Mouse (Mus musculus): Measurements from ENCODE around the gene Vangl2. TPM values are rescaled to one million over a fixed set of nuclear protein-coding genes. Genes with fewer than 3 reads are reported as not detected.

Vangl2 gene
- 12.8 and 16.0 TPM in 2 replicates for polyA plus RNA-seq (2016; fragmentation: Nextera tagmentation; extraction: Ambion mirVana)

DNA sequence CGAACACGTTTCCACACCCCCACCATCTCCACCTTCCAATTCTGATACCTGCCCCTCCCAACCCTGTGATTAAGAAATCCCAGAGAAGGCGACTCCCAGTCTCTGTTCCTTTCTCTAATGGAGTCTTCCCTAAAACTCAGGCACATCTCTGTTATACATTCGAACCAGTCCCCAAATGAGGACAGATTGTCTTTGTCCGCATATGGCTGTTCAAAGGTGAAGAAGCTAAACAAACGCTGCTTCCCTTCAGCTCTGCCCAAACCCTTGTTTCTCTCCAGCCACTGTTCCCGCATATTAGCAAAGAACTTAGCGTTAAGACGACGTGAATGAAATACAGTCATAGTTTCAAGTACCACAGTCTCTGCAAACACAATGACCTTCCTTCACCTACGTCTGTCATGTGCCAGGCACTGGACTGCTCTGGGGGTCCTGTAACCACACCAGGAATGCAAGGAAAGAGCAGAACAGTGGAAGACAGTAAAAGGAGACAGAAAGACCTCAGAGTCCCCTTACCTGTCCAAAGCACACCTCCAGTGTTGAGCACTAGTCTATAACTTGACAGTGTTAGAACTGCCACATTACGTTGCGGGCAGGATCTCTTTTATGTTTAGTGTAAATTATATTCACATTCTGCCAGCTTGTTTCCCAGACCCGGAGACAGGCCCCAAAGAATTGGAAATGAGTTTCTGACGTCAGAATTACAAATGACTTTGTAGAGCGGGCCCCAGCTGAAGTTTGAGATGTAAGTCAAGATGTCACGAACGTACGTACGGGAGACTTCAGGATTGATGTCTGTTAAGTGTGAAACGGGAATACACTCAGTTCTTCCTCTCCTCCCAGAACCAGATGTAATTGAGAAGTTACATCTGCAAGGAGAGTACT, at the start of gene Vangl2:
Vangl2 (minus strand) TSS at position 51 of the 882 bp plus-strand sequence.
- WGBS: 63% methylated on average over 21 of the region's 21 CpGs
- H3K27me3 ChIP-seq (ENCODE audit: insufficient read depth, poor library complexity, severe bottlenecking): no peaks in the 10 kb centered on the region
- H3K27ac ChIP-seq: peak within 1 kb of the TSS; percentile 97
- no peak for DNase-seq (ENCODE audit: low spot score)
- H3K4me3 ChIP-seq: peak within 1 kb of the TSS; percentile 92
- H3K36me3 ChIP-seq: 0 out of 2 replicates have a peak, but pooled peaks cover 3% of the 10 kb centered on the region
- H3K4me1 ChIP-seq: peaks cover 44% of the 10 kb centered on the region
- H3K9me3 ChIP-seq: no peaks in the 10 kb centered on the region

DNA sequence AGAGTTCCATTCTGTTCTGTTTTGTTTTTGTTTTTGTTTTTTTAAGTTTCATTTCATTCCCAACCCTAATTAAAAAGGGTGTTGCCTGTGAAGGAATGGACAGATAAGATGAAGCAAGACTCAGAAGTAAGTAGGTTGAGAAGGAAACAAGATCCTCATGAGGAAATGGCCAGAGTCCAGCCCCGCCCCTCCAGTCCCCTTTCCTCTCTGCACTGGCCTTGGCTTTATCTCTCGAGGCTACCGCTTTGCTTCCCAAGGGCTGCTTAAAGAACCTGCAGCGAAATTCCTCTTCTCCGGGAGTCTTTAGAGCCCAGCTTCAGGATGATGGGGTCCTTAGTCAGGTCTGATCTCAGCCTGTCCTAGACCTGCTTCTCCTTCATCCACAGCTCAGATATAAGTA, 49.7 kb upstream of the Vangl2 start:
- no peak overlapping the region for H3K27ac ChIP-seq
- DNase-seq (ENCODE audit: low spot score): no peak
- no peaks in the 10 kb centered on the region for H3K9me3 ChIP-seq
- no peak overlapping the region for H3K4me3 ChIP-seq
- WGBS: 26% methylated on average over 5 of the region's 5 CpGs
- H3K36me3 ChIP-seq: peaks cover 70% of the 10 kb centered on the region
- H3K4me1 ChIP-seq: no peaks in the 10 kb centered on the region
- H3K27me3 ChIP-seq (ENCODE audit: insufficient read depth, poor library complexity, severe bottlenecking): no peaks in the 10 kb centered on the region

- no peak overlapping the region for H3K27ac ChIP-seq
- H3K9me3 ChIP-seq: no peaks in the 10 kb centered on the region
- 93% methylated on average over 7 of the region's 7 CpGs for WGBS
- H3K4me1 ChIP-seq: peaks cover 19% of the 10 kb centered on the region
- peaks cover 97% of the 10 kb centered on the region for H3K36me3 ChIP-seq
- no peaks in the 10 kb centered on the region for H3K27me3 ChIP-seq (ENCODE audit: insufficient read depth, poor library complexity, severe bottlenecking)
- DNase-seq (ENCODE audit: low spot score): no peak
- H3K4me3 ChIP-seq: no peak overlapping the region
Observed at GRCm38 (mm10) chr1:172072604-172073003, 44.4 kb upstream of the Vangl2 start.

GRCm38 (mm10) chr1:172071556-172071955, 43.3 kb upstream of the Vangl2 start:
- Histone ChIP-seq H3K27me3 (ENCODE audit: insufficient read depth, poor library complexity, severe bottlenecking) (no peaks in the 10 kb centered on the region), H3K9me3 (no peaks in the 10 kb centered on the region), H3K4me1 (peaks cover 20% of the 10 kb centered on the region), H3K4me3 (no peak overlapping the region), H3K27ac (no peak overlapping the region), H3K36me3 (peaks cover 100% of the 10 kb centered on the region)
- WGBS: 80% methylated on average over 4 of the region's 4 CpGs
- DNase-seq (ENCODE audit: low spot score): no peak

GRCm38 (mm10) chr1:172070227-172070626, 42.0 kb upstream of the Vangl2 start:
- no peaks in the 10 kb centered on the region for H3K27me3 ChIP-seq (ENCODE audit: insufficient read depth, poor library complexity, severe bottlenecking)
- H3K27ac ChIP-seq: no peak overlapping the region
- H3K9me3 ChIP-seq: no peaks in the 10 kb centered on the region
- H3K36me3 ChIP-seq: peaks cover 99% of the 10 kb centered on the region
- H3K4me1 ChIP-seq: peaks cover 23% of the 10 kb centered on the region
- H3K4me3 ChIP-seq: no peak overlapping the region
- DNase-seq (ENCODE audit: low spot score): no peak
- WGBS: 37% methylated on average over 6 of the region's 6 CpGs

DNA sequence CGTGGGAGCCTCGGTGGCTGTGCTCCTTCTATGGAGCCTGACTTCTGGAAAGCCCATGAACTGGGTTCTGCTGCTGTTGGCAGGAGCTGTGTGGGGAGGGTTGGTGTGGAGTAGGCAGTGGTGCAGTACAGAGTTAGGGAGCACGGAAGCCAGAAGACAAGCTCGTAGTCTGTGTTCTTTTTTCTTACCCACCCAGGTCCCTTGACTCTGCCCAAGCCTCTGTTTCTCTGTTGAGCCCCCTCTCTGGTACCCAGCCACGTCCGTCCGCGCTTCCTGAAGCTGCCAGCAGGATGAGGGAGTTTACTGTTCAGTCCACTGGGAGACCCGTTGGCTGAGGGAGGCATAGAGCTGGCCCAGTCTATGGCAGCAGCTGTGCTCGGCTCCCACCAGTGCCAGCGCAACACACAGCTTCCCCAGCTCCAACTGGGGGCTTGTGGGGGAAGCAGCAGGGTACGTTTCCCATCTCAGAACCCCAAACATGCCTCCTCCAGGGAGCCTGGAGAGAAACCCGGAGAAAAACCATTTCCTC, 36.4 kb upstream of the Vangl2 start:
- Histone ChIP-seq H3K27ac (no peak overlapping the region), H3K4me3 (no peak overlapping the region), H3K27me3 (ENCODE audit: insufficient read depth, poor library complexity, severe bottlenecking) (peaks cover 9% of the 10 kb centered on the region), H3K4me1 (peaks cover 23% of the 10 kb centered on the region), H3K36me3 (peaks cover 59% of the 10 kb centered on the region), H3K9me3 (no peaks in the 10 kb centered on the region)
- no peak for DNase-seq (ENCODE audit: low spot score)
- WGBS: 72% methylated on average over 13 of the region's 13 CpGs

DNA sequence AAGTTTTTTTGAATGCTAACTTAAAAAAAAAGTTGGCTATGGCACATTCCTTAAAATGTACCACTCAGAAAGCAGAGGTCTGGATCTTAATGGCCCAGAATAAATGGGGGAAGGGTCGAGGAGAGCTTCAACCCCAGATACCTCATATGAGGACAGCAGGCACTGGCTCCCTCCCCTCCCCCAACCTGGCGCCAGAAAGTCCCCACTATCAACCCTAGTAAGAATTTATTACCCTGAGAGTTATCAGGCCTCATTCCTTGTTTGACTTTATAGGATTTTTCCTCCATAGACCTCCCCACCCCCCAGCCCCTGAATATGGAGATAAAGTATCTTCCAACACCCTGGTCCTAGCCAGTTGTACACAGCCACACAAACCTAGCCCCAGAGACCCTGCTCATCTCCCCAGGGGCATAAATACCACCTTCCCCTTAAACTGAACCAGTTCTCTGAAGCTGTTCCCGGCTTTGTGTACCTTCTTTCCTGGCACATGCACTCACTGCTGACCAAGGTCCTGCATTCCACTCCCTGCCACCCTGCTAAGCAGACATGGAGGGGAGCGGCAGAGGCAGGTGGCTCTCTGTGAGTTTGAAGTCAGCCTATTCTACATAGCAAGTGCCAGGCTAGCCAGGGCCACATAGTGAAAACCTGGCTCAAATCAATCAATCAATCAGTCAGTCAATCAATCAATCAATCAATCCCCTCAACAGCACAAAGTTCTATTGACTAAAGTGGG, 35.2 kb upstream of the Vangl2 start:
- H3K27ac ChIP-seq: no peak overlapping the region
- H3K36me3 ChIP-seq: peaks cover 47% of the 10 kb centered on the region
- no peak for DNase-seq (ENCODE audit: low spot score)
- H3K4me1 ChIP-seq: peaks cover 23% of the 10 kb centered on the region
- H3K4me3 ChIP-seq: no peak overlapping the region
- peaks cover 19% of the 10 kb centered on the region for H3K27me3 ChIP-seq (ENCODE audit: insufficient read depth, poor library complexity, severe bottlenecking)
- WGBS: 40% methylated on average over 4 of the region's 4 CpGs
- H3K9me3 ChIP-seq: no peaks in the 10 kb centered on the region

GRCm38 (mm10) chr1:172062101-172062500, 33.9 kb upstream of the Vangl2 start:
- H3K36me3 ChIP-seq: peaks cover 33% of the 10 kb centered on the region
- DNase-seq (ENCODE audit: low spot score): no peak
- H3K4me1 ChIP-seq: peaks cover 31% of the 10 kb centered on the region
- 76% methylated on average over 2 of the region's 2 CpGs for WGBS
- no peaks in the 10 kb centered on the region for H3K9me3 ChIP-seq
- H3K27me3 ChIP-seq (ENCODE audit: insufficient read depth, poor library complexity, severe bottlenecking): peaks cover 29% of the 10 kb centered on the region
- no peak overlapping the region for H3K27ac ChIP-seq
- no peak overlapping the region for H3K4me3 ChIP-seq

GRCm38 (mm10) chr1:172061217-172061616, 33.0 kb upstream of the Vangl2 start:
- H3K27me3 ChIP-seq (ENCODE audit: insufficient read depth, poor library complexity, severe bottlenecking): peaks cover 38% of the 10 kb centered on the region
- 22% methylated on average over 8 of the region's 8 CpGs for WGBS
- H3K9me3 ChIP-seq: no peaks in the 10 kb centered on the region
- no peak overlapping the region for H3K4me3 ChIP-seq
- H3K4me1 ChIP-seq: peaks cover 31% of the 10 kb centered on the region
- H3K27ac ChIP-seq: peak overlapping the region; percentile 52; the same call in 1 of the 2 replicates
- no peak for DNase-seq (ENCODE audit: low spot score)
- peaks cover 24% of the 10 kb centered on the region for H3K36me3 ChIP-seq

- Histone ChIP-seq H3K9me3 (no peaks in the 10 kb centered on the region), H3K36me3 (peaks cover 20% of the 10 kb centered on the region), H3K27me3 (ENCODE audit: insufficient read depth, poor library complexity, severe bottlenecking) (peaks cover 44% of the 10 kb centered on the region), H3K4me1 (peaks cover 31% of the 10 kb centered on the region), H3K27ac (no peak overlapping the region), H3K4me3 (no peak overlapping the region)
- no peak for DNase-seq (ENCODE audit: low spot score)
- WGBS: 48% methylated on average over 4 of the region's 4 CpGs
Observed at GRCm38 (mm10) chr1:172060659-172061058, 32.4 kb upstream of the Vangl2 start.

DNA sequence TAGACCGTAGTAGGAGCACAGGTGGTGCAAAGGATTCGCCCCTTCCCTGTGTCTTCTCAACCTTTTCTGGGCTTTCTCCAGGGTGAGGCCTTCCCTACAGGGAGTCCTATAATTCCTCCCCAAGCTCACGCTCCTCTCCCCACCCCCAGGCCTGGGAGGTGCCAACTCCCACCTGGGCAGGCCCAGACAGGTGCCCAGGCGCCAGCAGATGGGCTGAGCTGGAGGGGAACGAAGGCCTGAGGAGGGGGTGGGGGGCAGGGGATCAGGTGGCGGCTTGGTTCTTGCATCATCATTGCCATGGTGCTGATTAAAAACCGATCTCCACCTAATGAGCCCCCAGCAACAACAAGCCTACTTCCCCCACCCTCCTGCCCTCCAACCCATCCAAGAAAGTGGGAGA, 30.6 kb upstream of the Vangl2 start:
- peaks cover 36% of the 10 kb centered on the region for H3K4me1 ChIP-seq
- peaks cover 62% of the 10 kb centered on the region for H3K27me3 ChIP-seq (ENCODE audit: insufficient read depth, poor library complexity, severe bottlenecking)
- H3K36me3 ChIP-seq: peaks cover 2% of the 10 kb centered on the region; the same call in 1 of the 2 replicates
- DNase-seq (ENCODE audit: low spot score): no peak
- no peak overlapping the region for H3K27ac ChIP-seq
- no peaks in the 10 kb centered on the region for H3K9me3 ChIP-seq
- H3K4me3 ChIP-seq: no peak overlapping the region
- 69% methylated on average over 7 of the region's 7 CpGs for WGBS

DNA sequence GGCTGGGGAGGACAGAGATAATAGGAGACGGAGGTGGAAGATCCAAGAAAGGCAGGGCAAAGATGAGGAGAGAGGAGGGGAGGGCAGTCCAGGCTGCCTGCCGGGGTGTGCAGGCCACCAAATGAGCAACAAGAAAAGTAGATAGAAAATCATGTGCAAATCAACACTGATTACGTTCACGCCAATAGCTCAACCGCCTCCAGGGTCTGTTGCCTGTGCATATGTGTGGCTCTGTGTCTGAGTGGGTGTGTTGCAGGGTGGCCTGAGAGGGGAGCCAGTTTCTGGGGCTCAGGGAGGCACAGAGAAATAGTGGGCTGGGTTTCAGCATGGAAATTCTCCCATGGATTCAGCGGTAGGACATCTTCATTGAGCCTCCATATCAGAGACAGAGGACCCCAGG, 30.1 kb upstream of the Vangl2 start:
- Histone ChIP-seq H3K27me3 (ENCODE audit: insufficient read depth, poor library complexity, severe bottlenecking) (peaks cover 67% of the 10 kb centered on the region), H3K4me1 (peaks cover 36% of the 10 kb centered on the region), H3K27ac (0 out of 2 replicates have a peak overlapping the region, but pooled peaks have one; percentile 1), H3K4me3 (no peak overlapping the region), H3K36me3 (no peaks in the 10 kb centered on the region), H3K9me3 (no peaks in the 10 kb centered on the region)
- no peak for DNase-seq (ENCODE audit: low spot score)
- WGBS: 64% methylated on average over 6 of the region's 6 CpGs

DNA sequence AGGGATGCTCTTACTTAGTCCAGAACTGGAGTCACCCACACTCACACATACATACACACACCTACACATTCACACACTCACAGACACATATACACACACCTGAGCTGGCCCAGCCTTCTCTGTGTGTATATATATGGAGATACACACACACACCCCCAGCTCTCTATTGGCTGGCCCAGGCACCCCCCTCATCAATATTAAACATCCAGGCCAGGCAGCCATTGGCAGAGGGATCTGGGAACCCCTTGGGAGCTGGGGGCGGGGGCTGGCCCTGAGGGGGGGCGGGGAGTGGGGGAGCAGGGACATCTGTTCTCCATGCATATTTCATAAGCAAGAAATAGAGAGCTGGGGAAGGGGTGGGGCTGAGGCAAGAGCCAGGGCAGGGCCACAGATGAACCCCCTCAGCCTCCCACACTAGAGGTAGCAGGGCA, 29.3 kb upstream of the Vangl2 start, which contains the start of gene Nhlh1:
Nhlh1 (minus strand) TSS at position 83 of the 431 bp plus-strand sequence.
- 0 out of 2 replicates have a peak within 1 kb of the TSS, but pooled peaks have one; percentile 1 for H3K27ac ChIP-seq
- no peak for DNase-seq (ENCODE audit: low spot score)
- no peaks in the 10 kb centered on the region for H3K9me3 ChIP-seq
- H3K27me3 ChIP-seq (ENCODE audit: insufficient read depth, poor library complexity, severe bottlenecking): peaks cover 75% of the 10 kb centered on the region
- no peaks in the 10 kb centered on the region for H3K36me3 ChIP-seq
- H3K4me3 ChIP-seq: no peak within 1 kb of the TSS
- H3K4me1 ChIP-seq: peaks cover 41% of the 10 kb centered on the region
- 53% methylated on average over 2 of the region's 2 CpGs for WGBS

Measured in heart, embryonic 10.5 days (tissue).